ENCODE assay signal across 14 mouse cellular contexts in the genomic region with DNA sequence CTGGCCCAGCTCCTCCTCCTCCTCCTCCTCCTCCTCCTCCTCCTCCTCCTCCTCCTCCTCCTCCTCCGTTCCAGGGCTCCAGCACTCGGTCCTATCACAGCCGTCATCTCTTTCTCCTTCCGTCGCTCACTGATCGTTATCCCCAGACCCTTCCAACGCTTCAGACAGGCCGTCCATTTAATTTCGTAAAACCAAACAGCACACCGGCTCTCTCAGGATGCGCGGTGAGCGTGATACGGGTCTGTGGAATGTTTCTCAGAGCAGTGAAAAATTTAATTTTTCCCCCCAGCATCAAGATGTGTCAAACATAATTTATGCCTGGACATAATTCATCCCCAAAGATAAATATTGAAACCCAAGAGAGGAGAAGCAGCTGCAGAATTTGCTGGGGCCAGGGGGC.
DNase-seq lines count a peak whose midpoint lies in the region; ATAC-seq and TF ChIP-seq lines count a peak whose summit lies in the region.
"Had no signal": no experiment of that assay in that cellular context is flagged by ENCODE, and none has a peak within 500 bp of the region (broad histone marks: within the 10 kb centered on the region; RNA-seq: fewer than 3 reads in every experiment).

No protein-coding gene starts in this region.

- no peak for DNase-seq in midbrain, embryonic 10.5 days (ENCODE audit: low spot score)
- no peak for DNase-seq in midbrain, postnatal 0 days (ENCODE audit: low spot score)
- no peak for DNase-seq in lung, postnatal 0 days (ENCODE audit: low spot score)
- DNase-seq: cerebellum, adult 2 months; kidney, adult 8-10 months; lung, postnatal 36 days; thymus, postnatal 14 days had no signal

- H3K9ac ChIP-seq in midbrain, postnatal 0 days (replicated peaks; ENCODE audit: low read length, poor library complexity, severe bottlenecking), result no peak overlapping the region
- no peak overlapping the region for H3K9ac ChIP-seq in forebrain, embryonic 15.5 days (replicated peaks)
- no peak overlapping the region for H3K9ac ChIP-seq in limb, embryonic 13.5 days
- H3K9ac ChIP-seq in stomach, embryonic 16.5 days (ENCODE audit: low read length), result no peak overlapping the region
- H3K9ac ChIP-seq in heart, embryonic 11.5 days (ENCODE audit: low read depth, low read length), result no peak overlapping the region
- no peak overlapping the region for H3K9ac ChIP-seq in lung, postnatal 0 days (replicated peaks; ENCODE audit: low read depth)
- no peak overlapping the region for H3K9ac ChIP-seq in heart, embryonic 12.5 days
- H3K9ac ChIP-seq: liver, embryonic 14.5 days had no signal

- peaks cover 8% of the 10 kb centered on the region; the same call in 1 of the 2 replicates for H3K9me3 ChIP-seq in midbrain, embryonic 10.5 days (replicated peaks)
- H3K9me3 ChIP-seq in midbrain, postnatal 0 days (ENCODE audit: low read length), result no peaks in the 10 kb centered on the region
- no peaks in the 10 kb centered on the region for H3K9me3 ChIP-seq in forebrain, embryonic 15.5 days
- peaks cover 8% of the 10 kb centered on the region; the same call in 1 of the 2 replicates for H3K9me3 ChIP-seq in limb, embryonic 13.5 days
- no peaks in the 10 kb centered on the region for H3K9me3 ChIP-seq in stomach, embryonic 16.5 days (replicated peaks; ENCODE audit: control insufficient read depth, low read length)
- no peaks in the 10 kb centered on the region; the same call in 1 of the 2 replicates for H3K9me3 ChIP-seq in heart, embryonic 11.5 days (replicated peaks; ENCODE audit: control insufficient read depth, low read length)
- H3K9me3 ChIP-seq in lung, postnatal 0 days (ENCODE audit: low read length), result no peaks in the 10 kb centered on the region
- H3K9me3 ChIP-seq in heart, embryonic 12.5 days (replicated peaks), result 0 out of 2 replicates have a peak, but pooled peaks cover 8% of the 10 kb centered on the region

- H3K27me3 ChIP-seq in midbrain, embryonic 10.5 days (ENCODE audit: low read depth, poor library complexity, severe bottlenecking), result no peaks in the 10 kb centered on the region
- H3K27me3 ChIP-seq in midbrain, postnatal 0 days (ENCODE audit: insufficient read depth, low read length), result no peaks in the 10 kb centered on the region
- H3K27me3 ChIP-seq in forebrain, embryonic 15.5 days, result no peaks in the 10 kb centered on the region
- peaks cover 17% of the 10 kb centered on the region; the same call in 1 of the 2 replicates for H3K27me3 ChIP-seq in limb, embryonic 13.5 days
- H3K27me3 ChIP-seq in stomach, embryonic 16.5 days (ENCODE audit: control insufficient read depth, insufficient read depth, low read length), result no peaks in the 10 kb centered on the region
- H3K27me3 ChIP-seq in heart, embryonic 11.5 days (ENCODE audit: control insufficient read depth, insufficient read depth, low read length), result no peaks in the 10 kb centered on the region
- no peaks in the 10 kb centered on the region for H3K27me3 ChIP-seq in lung, postnatal 0 days (replicated peaks; ENCODE audit: insufficient read depth, low read length)
- H3K27me3 ChIP-seq in heart, embryonic 12.5 days (replicated peaks), result peaks cover 1% of the 10 kb centered on the region; the same call in 1 of the 2 replicates

- H3K4me1 ChIP-seq in midbrain, embryonic 10.5 days, result peaks cover 32% of the 10 kb centered on the region
- no peaks in the 10 kb centered on the region for H3K4me1 ChIP-seq in midbrain, postnatal 0 days (ENCODE audit: insufficient read depth, low read length)
- peaks cover 11% of the 10 kb centered on the region for H3K4me1 ChIP-seq in forebrain, embryonic 15.5 days
- H3K4me1 ChIP-seq in limb, embryonic 13.5 days, result peaks cover 52% of the 10 kb centered on the region
- H3K4me1 ChIP-seq in stomach, embryonic 16.5 days (ENCODE audit: control insufficient read depth, insufficient read depth, low read length), result 0 out of 2 replicates have a peak, but pooled peaks cover 2% of the 10 kb centered on the region
- H3K4me1 ChIP-seq in heart, embryonic 11.5 days (ENCODE audit: control insufficient read depth, insufficient read depth, low read length), result 0 out of 2 replicates have a peak, but pooled peaks cover 2% of the 10 kb centered on the region
- no peaks in the 10 kb centered on the region for H3K4me1 ChIP-seq in lung, postnatal 0 days (ENCODE audit: insufficient read depth, low read depth, low read length)
- peaks cover 10% of the 10 kb centered on the region for H3K4me1 ChIP-seq in heart, embryonic 12.5 days (replicated peaks)

- H3K27ac ChIP-seq in midbrain, embryonic 10.5 days (replicated peaks), result 0 out of 2 replicates have a peak overlapping the region, but pooled peaks have one; percentile 34
- no peak overlapping the region for H3K27ac ChIP-seq in midbrain, postnatal 0 days (ENCODE audit: low read depth, low read length)
- H3K27ac ChIP-seq in forebrain, embryonic 15.5 days (replicated peaks), result no peak overlapping the region
- peak overlapping the region; percentile 44; the same call in 1 of the 2 replicates for H3K27ac ChIP-seq in limb, embryonic 13.5 days
- no peak overlapping the region for H3K27ac ChIP-seq in stomach, embryonic 16.5 days (ENCODE audit: low read length)
- no peak overlapping the region for H3K27ac ChIP-seq in heart, embryonic 11.5 days (ENCODE audit: low read depth, low read length)
- no peak overlapping the region for H3K27ac ChIP-seq in lung, postnatal 0 days (ENCODE audit: low read length)
- no peak overlapping the region for H3K27ac ChIP-seq in heart, embryonic 12.5 days (ENCODE audit: poor library complexity, severe bottlenecking)
- H3K27ac ChIP-seq: liver, embryonic 14.5 days had no signal

- H3K4me2 ChIP-seq in midbrain, postnatal 0 days (ENCODE audit: low read depth, low read length, poor library complexity, severe bottlenecking), result no peak overlapping the region
- peak overlapping the region; percentile 29 for H3K4me2 ChIP-seq in forebrain, embryonic 15.5 days (replicated peaks)
- peak overlapping the region; percentile 54 for H3K4me2 ChIP-seq in limb, embryonic 13.5 days (replicated peaks)
- peak overlapping the region; percentile 9; the same call in 1 of the 2 replicates for H3K4me2 ChIP-seq in stomach, embryonic 16.5 days (ENCODE audit: low read depth, low read length)
- H3K4me2 ChIP-seq in heart, embryonic 11.5 days, result no peak overlapping the region
- H3K4me2 ChIP-seq in lung, postnatal 0 days (replicated peaks; ENCODE audit: low read depth, low read length), result no peak overlapping the region
- no peak overlapping the region for H3K4me2 ChIP-seq in heart, embryonic 12.5 days

- H3K4me3 ChIP-seq in midbrain, embryonic 10.5 days, result no peak overlapping the region
- no peak overlapping the region for H3K4me3 ChIP-seq in midbrain, postnatal 0 days (ENCODE audit: low read depth, low read length)
- H3K4me3 ChIP-seq in forebrain, embryonic 15.5 days, result no peak overlapping the region
- H3K4me3 ChIP-seq in limb, embryonic 13.5 days, result no peak overlapping the region
- no peak overlapping the region for H3K4me3 ChIP-seq in stomach, embryonic 16.5 days (replicated peaks; ENCODE audit: low read length)
- H3K4me3 ChIP-seq in heart, embryonic 11.5 days (ENCODE audit: low read depth, low read length), result no peak overlapping the region
- no peak overlapping the region for H3K4me3 ChIP-seq in lung, postnatal 0 days (ENCODE audit: low read depth, low read length)
- H3K4me3 ChIP-seq in heart, embryonic 12.5 days, result no peak overlapping the region

- no peak for ATAC-seq in midbrain, postnatal 0 days (ENCODE audit: low FRiP score)
- no peak for ATAC-seq in forebrain, embryonic 15.5 days (replicated peaks)
- ATAC-seq in limb, embryonic 13.5 days (ENCODE audit: low FRiP score, low read depth), result no peak
- ATAC-seq in stomach, embryonic 16.5 days (ENCODE audit: insufficient read depth, low FRiP score), result no peak
- no peak for ATAC-seq in heart, embryonic 11.5 days (replicated peaks; ENCODE audit: insufficient number of reproducible peaks, low FRiP score, low TSS enrichment)
- ATAC-seq in lung, postnatal 0 days, result no peak
- no peak for ATAC-seq in heart, embryonic 12.5 days (ENCODE audit: insufficient number of reproducible peaks, low FRiP score)

- H3K36me3 ChIP-seq in midbrain, embryonic 10.5 days, result no peaks in the 10 kb centered on the region
- H3K36me3 ChIP-seq in midbrain, postnatal 0 days (ENCODE audit: insufficient read depth, low read length), result no peaks in the 10 kb centered on the region
- no peaks in the 10 kb centered on the region for H3K36me3 ChIP-seq in forebrain, embryonic 15.5 days
- H3K36me3 ChIP-seq in limb, embryonic 13.5 days, result no peaks in the 10 kb centered on the region
- H3K36me3 ChIP-seq in stomach, embryonic 16.5 days (ENCODE audit: control insufficient read depth, insufficient read depth, low read length), result no peaks in the 10 kb centered on the region
- no peaks in the 10 kb centered on the region for H3K36me3 ChIP-seq in heart, embryonic 11.5 days (ENCODE audit: control insufficient read depth, insufficient read depth, low read length)
- no peaks in the 10 kb centered on the region for H3K36me3 ChIP-seq in lung, postnatal 0 days (ENCODE audit: insufficient read depth, low read length)
- H3K36me3 ChIP-seq in heart, embryonic 12.5 days, result no peaks in the 10 kb centered on the region
- H3K36me3 ChIP-seq: G1E had no signal

- TF ChIP-seq CTCF in midbrain, postnatal 0 days (IDR thresholded peaks at IDR 0.05), result no peak
- no peak for TF ChIP-seq CTCF in lung, postnatal 0 days (IDR thresholded peaks at IDR 0.05)

- TF ChIP-seq EP300 in lung, postnatal 0 days (IDR thresholded peaks at IDR 0.05), result no peak

- 84% methylated on average over 13 of the region's 14 CpGs for WGBS in midbrain, embryonic 10.5 days
- 40% methylated on average over 8 of the region's 14 CpGs for WGBS in midbrain, postnatal 0 days
- 28% methylated on average over 12 of the region's 14 CpGs for WGBS in forebrain, embryonic 15.5 days
- 15% methylated on average over 8 of the region's 14 CpGs for WGBS in limb, embryonic 13.5 days
- WGBS in stomach, embryonic 16.5 days, result 33% methylated on average over 13 of the region's 14 CpGs
- WGBS in heart, embryonic 11.5 days (ENCODE audit: insufficient replicate concordance), result 72% methylated on average over 12 of the region's 14 CpGs
- 31% methylated on average over 12 of the region's 14 CpGs for WGBS in lung, postnatal 0 days
- WGBS in heart, embryonic 12.5 days, result 60% methylated on average over 13 of the region's 14 CpGs

Comparison
In these comparisons a context has a peak if more than half of its experiments do, and no peak if none do; other contexts are left out.
1. H3K27ac ChIP-seq: peak in midbrain, embryonic 10.5 days (single experiment) and limb, embryonic 13.5 days (single experiment); none in midbrain, postnatal 0 days (single experiment), forebrain, embryonic 15.5 days (single experiment), stomach, embryonic 16.5 days (single experiment), heart, embryonic 11.5 days (single experiment), lung, postnatal 0 days (single experiment) and heart, embryonic 12.5 days (single experiment).
2. H3K4me2 ChIP-seq: peak in forebrain, embryonic 15.5 days (single experiment), limb, embryonic 13.5 days (single experiment) and stomach, embryonic 16.5 days (single experiment); none in midbrain, postnatal 0 days (single experiment), heart, embryonic 11.5 days (single experiment), lung, postnatal 0 days (single experiment) and heart, embryonic 12.5 days (single experiment).